Comparison of ENCODE assay signal across 23 mouse cellular contexts in the genomic region with DNA sequence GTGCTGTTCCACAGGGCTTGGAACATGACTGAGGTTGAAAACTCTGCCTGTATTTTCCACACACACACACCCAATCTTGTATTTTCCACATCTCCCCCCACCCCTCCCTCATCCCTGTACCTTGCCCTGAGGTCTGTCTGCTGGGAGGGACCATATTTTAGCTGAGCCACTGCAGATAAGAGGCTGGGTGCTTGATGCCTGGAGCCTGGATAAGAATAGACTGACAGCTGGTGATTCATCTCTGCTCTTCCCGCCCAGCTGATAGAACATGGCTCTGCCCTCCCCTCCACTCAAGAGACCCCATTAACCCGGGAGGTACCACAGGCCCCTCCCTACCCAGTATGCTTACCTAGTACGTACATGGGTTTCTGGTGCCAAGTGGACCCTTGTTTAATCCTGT.
"Had no signal": no experiment of that assay in that cellular context is flagged by ENCODE, and none has a peak within 500 bp of the region (broad histone marks: within the 10 kb centered on the region; RNA-seq: fewer than 3 reads in every experiment).

No protein-coding gene starts in this region.

- H3K27ac ChIP-seq: gastrocnemius, adult 2 months; heart, embryonic 13.5 days; hindbrain, embryonic 10.5 days; hindbrain, embryonic 12.5 days; hindbrain, embryonic 14.5 days; intestine, embryonic 15.5 days; limb, embryonic 13.5 days; limb, embryonic 15.5 days; liver, embryonic 12.5 days; liver, embryonic 14.5 days had no signal

- H3K4me3 ChIP-seq: gastrocnemius, adult 2 months; heart, embryonic 13.5 days; hindbrain, embryonic 10.5 days; hindbrain, embryonic 12.5 days; intestine, embryonic 15.5 days; limb, embryonic 13.5 days; limb, embryonic 15.5 days; liver, embryonic 12.5 days had no signal

- H3K4me1 ChIP-seq: hindbrain, embryonic 10.5 days; hindbrain, embryonic 12.5 days; intestine, embryonic 15.5 days; liver, embryonic 12.5 days had no signal

- H3K9ac ChIP-seq: heart, embryonic 13.5 days; hindbrain, embryonic 12.5 days; hindbrain, embryonic 14.5 days; intestine, embryonic 15.5 days; limb, embryonic 13.5 days; limb, embryonic 15.5 days; liver, embryonic 12.5 days; liver, embryonic 14.5 days had no signal

- H3K4me2 ChIP-seq: heart, embryonic 13.5 days; hindbrain, embryonic 12.5 days; hindbrain, embryonic 14.5 days; intestine, embryonic 15.5 days; limb, embryonic 13.5 days; limb, embryonic 15.5 days; liver, embryonic 12.5 days had no signal

- H3K36me3 ChIP-seq: heart, embryonic 13.5 days; hindbrain, embryonic 10.5 days; hindbrain, embryonic 12.5 days; intestine, embryonic 15.5 days; limb, embryonic 13.5 days; limb, embryonic 15.5 days; liver, embryonic 12.5 days had no signal

- DNase-seq: gastrocnemius, adult 2 months; gastrocnemius, postnatal 10 days; gastrocnemius, postnatal 25 days; heart, postnatal 4 days; kidney, adult 18-20 months; kidney, adult 8-10 months; kidney, postnatal 10 days; kidney, postnatal 4 days; layer of hippocampus, adult 9-11 months; layer of hippocampus, postnatal 36 days; left cerebral cortex, postnatal 4 days had no signal

- H3K27me3 ChIP-seq: heart, embryonic 13.5 days had no signal

- ATAC-seq: hindbrain, embryonic 16.5 days; inflammation-experienced regulatory T-cells, adult 6 months; intestine, embryonic 15.5 days; intestine, postnatal 0 days; liver, embryonic 12.5 days had no signal

- H3K9me3 ChIP-seq: heart, embryonic 13.5 days; hindbrain, embryonic 10.5 days; hindbrain, embryonic 12.5 days; intestine, embryonic 15.5 days; limb, embryonic 13.5 days; limb, embryonic 15.5 days; liver, embryonic 12.5 days had no signal
